Mouse (Mus musculus) embryonic facial prominence, embryonic 14.5 days (tissue): ENCODE results near the gene Pkdcc. TPM values are rescaled to one million over a fixed set of nuclear protein-coding genes. Genes with fewer than 3 reads are reported as not detected.

Source experiments
- ATAC-seq: fragments of 200-750 bp; cut with Nextera tagmentation; 2 replicates; pipeline ENCODE4 v1.8.0; 2017; ENCODE audit warnings: low read depth, moderate number of reproducible peaks, moderate TSS enrichment
- DNase-seq: peaks from one replicate; pipeline ENCODE4 v3.0.0-alpha.2; 2015; ENCODE audit warnings: low spot score
- H3K27ac ChIP-seq: fragments of 300-500 bp; sonication (generic); replicated peaks from 2 replicates; pipeline ENCODE4 v1.5.1; 2014; ENCODE audit warnings: low read depth, mild to moderate bottlenecking, low read length, moderate library complexity
- H3K27me3 ChIP-seq: fragments of 300-500 bp; sonication (generic); replicated peaks from 2 replicates; pipeline ENCODE4 v1.6.1; 2014; ENCODE audit warnings: low read length; ENCODE audit not compliant: control insufficient read depth, insufficient read depth
- H3K36me3 ChIP-seq: fragments of 300-500 bp; sonication (generic); 2 replicates; pipeline ENCODE4 v1.6.1; 2014; ENCODE audit warnings: low read length, mixed read lengths; ENCODE audit not compliant: control insufficient read depth, insufficient read depth
- H3K4me1 ChIP-seq: fragments of 300-500 bp; sonication (generic); 2 replicates; pipeline ENCODE4 v1.6.1; 2014; ENCODE audit warnings: antibody characterized with exemption, low read length; ENCODE audit not compliant: control insufficient read depth, insufficient read depth
- H3K4me2 ChIP-seq: fragments of 300-500 bp; sonication (generic); 2 replicates; pipeline ENCODE4 v1.6.1; 2014; ENCODE audit warnings: low read depth, mild to moderate bottlenecking, low read length, moderate library complexity, mixed read lengths
- H3K4me3 ChIP-seq: fragments of 300-500 bp; sonication (generic); 2 replicates; pipeline ENCODE4 v1.5.1; 2014; ENCODE audit warnings: low read depth, mild to moderate bottlenecking, low read length
- H3K9ac ChIP-seq: fragments of 300-500 bp; sonication (generic); 2 replicates; pipeline ENCODE4 v1.6.1; 2014; ENCODE audit warnings: low read depth, mild to moderate bottlenecking, low read length, moderate library complexity, mixed read lengths
- H3K9me3 ChIP-seq: fragments of 300-500 bp; sonication (generic); 2 replicates; pipeline ENCODE4 v1.6.1; 2016; ENCODE audit warnings: low read length; ENCODE audit not compliant: control insufficient read depth
- WGBS: fragments of 180-500 bp; shearing (Covaris S2); extraction: QIAGEN DNeasy Blood & Tissue Kit; methylation state at CpG from one replicate; pipeline ENCODE4 v1.1.7; 2014; 5-methylcytosine and 5-hydroxymethylcytosine counted together
- polyA plus RNA-seq: library from polyadenylated mRNA; unstranded; fragments of >200 nt; fragmentation: Nextera tagmentation; extraction: Ambion mirVana; gene quantifications from 2 replicates; pipeline ENCODE4 v1.2.1, GENCODE M21; 2014

Pkdcc gene
- polyA plus RNA-seq, 1 experiment from 2014 or later, result 26.2 TPM

GRCm38 (mm10) chr17:83203692-83204383, 11.3 kb upstream of the Pkdcc start:
- 25% methylated on average over 8 of the region's 8 CpGs for WGBS
- ATAC-seq, result no peak; the same call in 1 of the 2 replicates
- H3K9me3 ChIP-seq, result no peaks in the 10 kb centered on the region
- H3K4me2 ChIP-seq, result no peak overlapping the region
- no peak for DNase-seq
- no peaks in the 10 kb centered on the region for H3K27me3 ChIP-seq
- H3K36me3 ChIP-seq, result no peaks in the 10 kb centered on the region
- H3K27ac ChIP-seq, result no peak overlapping the region
- no peak overlapping the region for H3K4me3 ChIP-seq
- no peak overlapping the region for H3K9ac ChIP-seq
- peaks cover 33% of the 10 kb centered on the region for H3K4me1 ChIP-seq

GRCm38 (mm10) chr17:83207296-83207695, 7.8 kb upstream of the Pkdcc start:
- H3K36me3 ChIP-seq, result no peaks in the 10 kb centered on the region
- no peak overlapping the region for H3K9ac ChIP-seq
- H3K27me3 ChIP-seq, result no peaks in the 10 kb centered on the region
- no peaks in the 10 kb centered on the region for H3K9me3 ChIP-seq
- WGBS, result 86% methylated on average over 3 of the region's 3 CpGs
- DNase-seq, result no peak
- no peak overlapping the region for H3K27ac ChIP-seq
- no peak overlapping the region for H3K4me3 ChIP-seq
- peaks cover 10% of the 10 kb centered on the region for H3K4me1 ChIP-seq
- no peak for ATAC-seq
- H3K4me2 ChIP-seq, result no peak overlapping the region

GRCm38 (mm10) chr17:83208455-83208854, 6.6 kb upstream of the Pkdcc start:
- DNase-seq, result no peak
- H3K9me3 ChIP-seq, result no peaks in the 10 kb centered on the region
- H3K9ac ChIP-seq, result no peak overlapping the region
- 61% methylated on average over 2 of the region's 2 CpGs for WGBS
- H3K27ac ChIP-seq, result no peak overlapping the region
- peaks cover 14% of the 10 kb centered on the region for H3K4me1 ChIP-seq
- H3K36me3 ChIP-seq, result no peaks in the 10 kb centered on the region
- H3K4me2 ChIP-seq, result no peak overlapping the region
- no peaks in the 10 kb centered on the region for H3K27me3 ChIP-seq
- H3K4me3 ChIP-seq, result no peak overlapping the region
- ATAC-seq, result no peak

- H3K27me3 ChIP-seq, result no peaks in the 10 kb centered on the region
- no peaks in the 10 kb centered on the region for H3K9me3 ChIP-seq
- no peak overlapping the region for H3K4me3 ChIP-seq
- no peak for ATAC-seq
- no peak overlapping the region for H3K4me2 ChIP-seq
- H3K27ac ChIP-seq, result no peak overlapping the region
- H3K9ac ChIP-seq, result no peak overlapping the region
- 71% methylated on average over 4 of the region's 5 CpGs for WGBS
- H3K4me1 ChIP-seq, result peaks cover 6% of the 10 kb centered on the region; the same call in 1 of the 2 replicates
- no peaks in the 10 kb centered on the region for H3K36me3 ChIP-seq
- no peak for DNase-seq
Measured at GRCm38 (mm10) chr17:83210531-83210930, 4.6 kb upstream of the Pkdcc start.

- ATAC-seq (no peak), DNase-seq (no peak)
- Histone ChIP-seq H3K27me3 (no peaks in the 10 kb centered on the region), H3K36me3 (no peaks in the 10 kb centered on the region), H3K4me3 (no peak overlapping the region), H3K4me2 (no peak overlapping the region), H3K9me3 (no peaks in the 10 kb centered on the region), H3K4me1 (peaks cover 6% of the 10 kb centered on the region; the same call in 1 of the 2 replicates), H3K9ac (no peak overlapping the region), H3K27ac (no peak overlapping the region)
- WGBS, result 88% methylated on average over 10 of the region's 10 CpGs
Measured at GRCm38 (mm10) chr17:83211196-83211595, 3.9 kb upstream of the Pkdcc start.

- WGBS, result 90% methylated on average over 1 of the region's 2 CpGs
- Histone ChIP-seq H3K9ac (no peak overlapping the region), H3K4me1 (peaks cover 6% of the 10 kb centered on the region; the same call in 1 of the 2 replicates), H3K4me2 (no peak overlapping the region), H3K27ac (no peak overlapping the region), H3K9me3 (no peaks in the 10 kb centered on the region), H3K4me3 (no peak overlapping the region), H3K36me3 (no peaks in the 10 kb centered on the region), H3K27me3 (no peaks in the 10 kb centered on the region)
- ATAC-seq (no peak), DNase-seq (no peak)
Measured at GRCm38 (mm10) chr17:83212422-83212821, 2.7 kb upstream of the Pkdcc start.

GRCm38 (mm10) chr17:83213228-83213915, 1.7 kb upstream of the Pkdcc start:
- Histone ChIP-seq H3K27ac (peak overlapping the region; percentile 82; the same call in 1 of the 2 replicates), H3K9ac (no peak overlapping the region), H3K9me3 (no peaks in the 10 kb centered on the region), H3K27me3 (no peaks in the 10 kb centered on the region), H3K36me3 (no peaks in the 10 kb centered on the region), H3K4me3 (no peak overlapping the region), H3K4me1 (peaks cover 11% of the 10 kb centered on the region), H3K4me2 (peak overlapping the region; percentile 85)
- no peak for DNase-seq
- WGBS, result 43% methylated on average over 9 of the region's 9 CpGs
- ATAC-seq, result no peak

- peaks cover 11% of the 10 kb centered on the region for H3K4me1 ChIP-seq
- peak; percentile 82 for DNase-seq
- 0% methylated on average over 16 of the region's 16 CpGs for WGBS
- ATAC-seq, result peak; percentile 14; the same call in 1 of the 2 replicates
- no peaks in the 10 kb centered on the region for H3K9me3 ChIP-seq
- H3K4me2 ChIP-seq, result peak overlapping the region; percentile 85
- H3K4me3 ChIP-seq, result peak overlapping the region; percentile 68
- peak overlapping the region; percentile 82; the same call in 1 of the 2 replicates for H3K27ac ChIP-seq
- H3K36me3 ChIP-seq, result no peaks in the 10 kb centered on the region
- H3K9ac ChIP-seq, result peak overlapping the region; percentile 90
- no peaks in the 10 kb centered on the region for H3K27me3 ChIP-seq
Measured at GRCm38 (mm10) chr17:83214161-83214592, 915 bp upstream of the Pkdcc start.
